Mouse (Mus musculus) large intestine, adult 2 months (tissue): ENCODE results near the gene Hnmt. TPM values are rescaled to one million over a fixed set of nuclear protein-coding genes. Genes with fewer than 3 reads are reported as not detected.

ENCODE experiments used
- polyA plus RNA-seq: library from polyadenylated mRNA; depleted of rRNA; stranded (reverse); fragments of >200 nt; gene quantifications from 2 replicates; pipeline ENCODE4 v1.2.3, GENCODE M21; 2012; rRNA removed

Gene Hnmt
- polyA plus RNA-seq, 1 experiment: 0.69 TPM

Other genes with a start within 250 kb of the Hnmt start
- not detected in 2 replicates for gene Tbpl2, start 47.2 kb upstream of the Hnmt start, polyA plus RNA-seq
- gene Il1f8, start 103.8 kb upstream of the Hnmt start, polyA plus RNA-seq: not detected in 2 replicates
- not detected in 2 replicates for gene Il1f9, start 137.1 kb upstream of the Hnmt start, polyA plus RNA-seq
- not detected in 2 replicates for gene Il1f6, start 166.0 kb upstream of the Hnmt start, polyA plus RNA-seq
- not detected in 2 replicates for gene Il1f5, start 227.6 kb upstream of the Hnmt start, polyA plus RNA-seq
- not detected in 2 replicates for gene Il1f10, start 241.8 kb upstream of the Hnmt start, polyA plus RNA-seq